In the genomic region with DNA sequence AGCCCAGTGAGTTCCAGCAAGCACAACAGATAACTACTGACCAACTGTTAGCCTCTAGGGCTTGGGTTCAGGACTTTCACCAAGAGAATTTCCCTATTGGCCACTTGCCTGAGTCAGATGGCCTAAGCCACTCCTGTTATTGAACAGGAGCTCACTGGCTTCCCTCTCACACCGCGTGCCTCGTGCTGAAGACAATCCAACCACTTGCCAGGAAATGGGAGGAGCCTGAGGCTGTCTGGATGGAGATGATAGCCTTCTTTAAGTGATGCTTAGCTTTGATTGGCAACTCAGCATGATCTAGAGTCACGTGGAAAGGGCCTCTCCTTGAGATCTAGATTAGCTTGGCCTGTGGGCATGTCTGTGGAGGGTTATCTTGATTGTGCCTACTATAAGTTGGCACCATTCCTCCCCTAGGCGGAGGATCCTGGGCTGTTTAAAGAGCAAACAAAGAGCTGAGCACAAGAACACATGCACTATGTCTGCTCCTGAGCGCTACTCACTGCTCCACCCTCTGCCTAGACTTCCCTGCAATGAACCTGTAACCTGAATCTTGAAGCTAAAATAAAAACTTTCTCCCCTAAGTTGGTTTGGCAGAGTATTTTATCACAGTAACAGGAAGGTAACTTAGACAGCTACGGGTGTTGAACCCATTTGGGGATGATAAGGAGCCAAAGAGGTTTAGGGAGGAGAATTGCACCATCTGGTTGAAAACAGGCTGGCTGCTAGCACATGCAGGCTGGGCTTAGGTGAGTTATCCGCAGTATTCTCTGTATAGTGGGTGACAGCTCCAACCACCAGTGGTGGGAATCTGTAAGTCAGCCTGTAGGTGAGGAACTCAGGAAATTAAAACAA, we compare ENCODE assay signal across 8 mouse cellular contexts. TPM values are rescaled to one million over a fixed set of nuclear protein-coding genes. Genes with fewer than 3 reads are reported as not detected.
DNase-seq lines count a peak whose midpoint lies in the region; ATAC-seq lines count a peak whose summit lies in the region.

No protein-coding gene starts in this region.

- H3K36me3 ChIP-seq in forebrain, embryonic 10.5 days (replicated peaks): peaks cover 63% of the 10 kb centered on the region
- no peaks in the 10 kb centered on the region; the same call in 1 of the 2 replicates for H3K36me3 ChIP-seq in forebrain, embryonic 16.5 days (ENCODE audit: control insufficient read depth, insufficient read depth)

- 0 out of 2 replicates have a peak overlapping the region, but pooled peaks have one; percentile 12 for H3K27ac ChIP-seq in forebrain, embryonic 10.5 days
- H3K27ac ChIP-seq in forebrain, embryonic 16.5 days (ENCODE audit: low read length): no peak overlapping the region

- no peaks in the 10 kb centered on the region; the same call in none of the 2 replicates for H3K4me1 ChIP-seq in forebrain, embryonic 10.5 days
- no peaks in the 10 kb centered on the region for H3K4me1 ChIP-seq in forebrain, embryonic 16.5 days (replicated peaks; ENCODE audit: control insufficient read depth, insufficient read depth, low read length)

- H3K9ac ChIP-seq in forebrain, embryonic 16.5 days (replicated peaks; ENCODE audit: low read depth, low read length): no peak overlapping the region

- no peak for DNase-seq in forebrain, embryonic 10.5 days (ENCODE audit: extremely low spot score, low spot score)
- DNase-seq in ZHBTc4 (ENCODE audit: low read depth, low spot score): peak; percentile 91
- peak; percentile 32 to 55 for DNase-seq in heart, postnatal 10 days
- no peak for DNase-seq in layer of hippocampus, postnatal 14 days (ENCODE audit: low spot score in 2 of 2)
- DNase-seq in thymus, adult 18-20 months: no peak
- DNase-seq in natural killer cell, adult 2 months (ENCODE audit: low spot score in 2 of 2): no peak

- H3K4me3 ChIP-seq in forebrain, embryonic 10.5 days: no peak overlapping the region
- H3K4me3 ChIP-seq in forebrain, embryonic 16.5 days (replicated peaks; ENCODE audit: low read length): no peak overlapping the region

- WGBS in forebrain, embryonic 10.5 days: 86% methylated on average over 8 of the region's 8 CpGs
- 82% methylated on average over 8 of the region's 8 CpGs for WGBS in forebrain, embryonic 16.5 days

- ATAC-seq in forebrain, embryonic 16.5 days: no peak
- ATAC-seq in megakaryocyte-erythroid progenitor cell, adult 5-6 weeks (replicated peaks; ENCODE audit: low FRiP score, low TSS enrichment, poor library complexity, severe bottlenecking): peak; percentile 79

- no peak overlapping the region for H3K4me2 ChIP-seq in forebrain, embryonic 16.5 days (ENCODE audit: low read length)

- no peaks in the 10 kb centered on the region for H3K27me3 ChIP-seq in forebrain, embryonic 10.5 days (ENCODE audit: poor library complexity, severe bottlenecking)
- H3K27me3 ChIP-seq in forebrain, embryonic 16.5 days (replicated peaks; ENCODE audit: control insufficient read depth, insufficient read depth, low read length): no peaks in the 10 kb centered on the region

- intact Hi-C loops in heart, postnatal 10 days (cut with DNase I): no loop called here

- H3K9me3 ChIP-seq in forebrain, embryonic 10.5 days: no peaks in the 10 kb centered on the region
- no peaks in the 10 kb centered on the region for H3K9me3 ChIP-seq in forebrain, embryonic 16.5 days (ENCODE audit: control insufficient read depth, low read length)

RNA-seq across cellular contexts. Expression of a gene that starts 3.4 kb away (rescaled TPM):
- 6.8 and 10.0 TPM in 2 replicates for polyA plus RNA-seq in forebrain, embryonic 10.5 days (2016; fragmentation: Nextera tagmentation; extraction: Ambion mirVana)
- 3.2 and 3.7 TPM in 2 replicates for polyA plus RNA-seq in forebrain, embryonic 16.5 days (2015; fragmentation: Nextera tagmentation; extraction: Ambion mirVana)
- 10 to 100 TPM; 13.4 to 15.7 TPM for total RNA-seq in heart, postnatal 10 days (2021)
- 111 and 114 TPM in 2 replicates for total RNA-seq in megakaryocyte-erythroid progenitor cell, adult 5-6 weeks (2014; fragmentation: Nextera tagmentation)
- total RNA-seq in megakaryocyte-erythroid progenitor cell, adult 5-6 weeks (2017): 17.7 and 30.3 TPM in 2 replicates
- 1 to 10 TPM; 2.7 to 3.2 TPM for total RNA-seq in layer of hippocampus, postnatal 14 days (2021)

RNA-seq across cellular contexts. Expression of a gene that starts 10.9 kb away (rescaled TPM):
- 0.92 and 1.4 TPM in 2 replicates for polyA plus RNA-seq in forebrain, embryonic 10.5 days (2016; fragmentation: Nextera tagmentation; extraction: Ambion mirVana)
- polyA plus RNA-seq in forebrain, embryonic 16.5 days (2015; fragmentation: Nextera tagmentation; extraction: Ambion mirVana): 0.65 and 0.92 TPM in 2 replicates
- under 1 TPM; 0.36 to 0.50 TPM for total RNA-seq in heart, postnatal 10 days (2021)
- not detected in 2 replicates for total RNA-seq in megakaryocyte-erythroid progenitor cell, adult 5-6 weeks (2014; fragmentation: Nextera tagmentation)
- 0.42 TPM in 1 of 2 replicates, not detected in the other for total RNA-seq in megakaryocyte-erythroid progenitor cell, adult 5-6 weeks (2017)
- 1 to 10 TPM; 1.2 to 1.6 TPM for total RNA-seq in layer of hippocampus, postnatal 14 days (2021)

RNA-seq across cellular contexts. Expression of a gene that starts 13.8 kb away (rescaled TPM):
- polyA plus RNA-seq in forebrain, embryonic 10.5 days (2016; fragmentation: Nextera tagmentation; extraction: Ambion mirVana): 35.0 TPM in 2 replicates
- 12.8 and 14.2 TPM in 2 replicates for polyA plus RNA-seq in forebrain, embryonic 16.5 days (2015; fragmentation: Nextera tagmentation; extraction: Ambion mirVana)
- 10 to 100 TPM; 23.3 to 28.0 TPM for total RNA-seq in heart, postnatal 10 days (2021)
- total RNA-seq in megakaryocyte-erythroid progenitor cell, adult 5-6 weeks (2014; fragmentation: Nextera tagmentation): 23.1 and 29.7 TPM in 2 replicates
- total RNA-seq in megakaryocyte-erythroid progenitor cell, adult 5-6 weeks (2017): 28.6 and 47.3 TPM in 2 replicates
- total RNA-seq in layer of hippocampus, postnatal 14 days (2021): 10 to 100 TPM in 1 of 2 experiments, 1 to 10 TPM in 1; 9.2 to 11.5 TPM

RNA-seq across cellular contexts. Expression of a gene that starts 20.4 kb away (rescaled TPM):
- 1.7 and 2.7 TPM in 2 replicates for polyA plus RNA-seq in forebrain, embryonic 10.5 days (2016; fragmentation: Nextera tagmentation; extraction: Ambion mirVana)
- 1.2 TPM in 2 replicates for polyA plus RNA-seq in forebrain, embryonic 16.5 days (2015; fragmentation: Nextera tagmentation; extraction: Ambion mirVana)
- total RNA-seq in heart, postnatal 10 days (2021): 1 to 10 TPM; 2.0 TPM
- total RNA-seq in megakaryocyte-erythroid progenitor cell, adult 5-6 weeks (2014; fragmentation: Nextera tagmentation): 0.37 TPM in 1 of 2 replicates, not detected in the other
- total RNA-seq in megakaryocyte-erythroid progenitor cell, adult 5-6 weeks (2017): 0.88 TPM in 1 of 2 replicates, not detected in the other
- 1 to 10 TPM; 4.0 TPM for total RNA-seq in layer of hippocampus, postnatal 14 days (2021)

RNA-seq across cellular contexts. Expression of a gene that starts 22.0 kb away (rescaled TPM):
- polyA plus RNA-seq in forebrain, embryonic 10.5 days (2016; fragmentation: Nextera tagmentation; extraction: Ambion mirVana): 40.8 and 46.3 TPM in 2 replicates
- 14.2 and 17.1 TPM in 2 replicates for polyA plus RNA-seq in forebrain, embryonic 16.5 days (2015; fragmentation: Nextera tagmentation; extraction: Ambion mirVana)
- 1 to 10 TPM; 3.3 to 4.0 TPM for total RNA-seq in heart, postnatal 10 days (2021)
- 22.4 and 31.0 TPM in 2 replicates for total RNA-seq in megakaryocyte-erythroid progenitor cell, adult 5-6 weeks (2014; fragmentation: Nextera tagmentation)
- 17.2 and 18.4 TPM in 2 replicates for total RNA-seq in megakaryocyte-erythroid progenitor cell, adult 5-6 weeks (2017)
- 10 to 100 TPM; 22.3 to 23.8 TPM for total RNA-seq in layer of hippocampus, postnatal 14 days (2021)

Comparison
In these comparisons a context has a peak if more than half of its experiments do, and no peak if none do; other contexts are left out.
1. DNase-seq: peak in ZHBTc4 (single experiment) and heart, postnatal 10 days (2 of 2); none in forebrain, embryonic 10.5 days (single experiment), layer of hippocampus, postnatal 14 days (0 of 2), thymus, adult 18-20 months (0 of 2) and natural killer cell, adult 2 months (0 of 2).